Mouse (Mus musculus) heart, postnatal 36 days (tissue): Measurements from ENCODE around the gene C2cd6. TPM values are rescaled to one million over a fixed set of nuclear protein-coding genes. Genes with fewer than 3 reads are reported as not detected.

Source experiments
- DNase-seq, 2 experiments: peaks; one replicate each; pipeline ENCODE4 v3.0.0; 2021 to 2022
- intact Hi-C: fragments of 180-260 bp; cut with DNase I; formaldehyde crosslinking; loops from one replicate; pipeline ENCODE4 v1.15.1; 2025
- total RNA-seq, 2 experiments: library from RNA; stranded (reverse); gene quantifications; 2 replicates each; pipeline ENCODE4 v1.2.3; 2021

C2cd6 gene
- total RNA-seq: not detected

GRCm38 (mm10) chr1:59094705-59095104, at the start of gene C2cd6:
C2cd6 (minus strand) TSS chr1:59094900.
- intact Hi-C loops: no loop called here
- no peak for DNase-seq

- DNase-seq: peak; percentile 56 to 73
- intact Hi-C loops: loop anchor here (1.0 to 5.0 kb wide), 3 partner anchors 74 to 373 kb away; no protein-coding TSS in a partner anchor
Observed at GRCm38 (mm10) chr1:59142809-59143208, 48.1 kb upstream of the C2cd6 start.

GRCm38 (mm10) chr1:59134419-59134818, 39.7 kb upstream of the C2cd6 start:
- peak in 1 of 2 experiments; percentile 4 for DNase-seq
- intact Hi-C loops: no loop called here

- DNase-seq: no peak
- intact Hi-C loops: no loop called here
Observed at GRCm38 (mm10) chr1:59128879-59129278, 34.2 kb upstream of the C2cd6 start.

GRCm38 (mm10) chr1:59125558-59125957, 30.9 kb upstream of the C2cd6 start:
- intact Hi-C loops: no loop called here
- DNase-seq: no peak

GRCm38 (mm10) chr1:59119720-59120457, 25.2 kb upstream of the C2cd6 start, which contains the start of gene Tmem237:
Tmem237 (minus strand) TSS chr1:59120408.
- intact Hi-C loops: no loop called here
- peak; percentile 91 to 93 for DNase-seq

- DNase-seq: no peak
- intact Hi-C loops: no loop called here
Observed at GRCm38 (mm10) chr1:59110524-59110923, 15.8 kb upstream of the C2cd6 start.

- intact Hi-C loops: no loop called here
- no peak for DNase-seq
Observed at GRCm38 (mm10) chr1:59102071-59102470, 7.4 kb upstream of the C2cd6 start.

GRCm38 (mm10) chr1:59101020-59101419, 6.3 kb upstream of the C2cd6 start:
- intact Hi-C loops: no loop called here
- no peak for DNase-seq

GRCm38 (mm10) chr1:59070867-59071266, 23.8 kb downstream of the C2cd6 start:
- intact Hi-C loops: no loop called here
- DNase-seq: no peak

GRCm38 (mm10) chr1:59067976-59068375, 26.7 kb downstream of the C2cd6 start:
- intact Hi-C loops: loop anchor here (2.0 kb wide), 2 partner anchors 75 to 171 kb away; no protein-coding TSS in a partner anchor
- peak in 1 of 2 experiments; percentile 6 for DNase-seq

- no peak for DNase-seq
- intact Hi-C loops: no loop called here
Observed at GRCm38 (mm10) chr1:59063697-59064096, 31.0 kb downstream of the C2cd6 start.

GRCm38 (mm10) chr1:59056955-59057354, 37.7 kb downstream of the C2cd6 start:
- intact Hi-C loops: no loop called here
- no peak for DNase-seq

GRCm38 (mm10) chr1:59051306-59051705, 43.4 kb downstream of the C2cd6 start:
- intact Hi-C loops: no loop called here
- no peak for DNase-seq

- intact Hi-C loops: no loop called here
- DNase-seq: no peak
Observed at GRCm38 (mm10) chr1:59037723-59038122, 57.0 kb downstream of the C2cd6 start.

GRCm38 (mm10) chr1:59021556-59021955, 73.1 kb downstream of the C2cd6 start:
- intact Hi-C loops: no loop called here
- no peak for DNase-seq

- no peak for DNase-seq
- intact Hi-C loops: loop anchor here (5.0 kb wide), 1 partner anchor 133 kb away; no protein-coding TSS in a partner anchor
Observed at GRCm38 (mm10) chr1:59009250-59009649, 85.5 kb downstream of the C2cd6 start.

Other genes with a start within 250 kb of the C2cd6 start
- 100 to 1,000 TPM; 165 to 186 TPM for gene Trak2, start 121.5 kb downstream of the C2cd6 start, total RNA-seq
- gene Stradb, start 121.4 kb downstream of the C2cd6 start, total RNA-seq: 10 to 100 TPM; 70.2 to 70.6 TPM
- 1 to 10 TPM; 3.6 to 4.4 TPM for gene Tmem237, start 25.5 kb upstream of the C2cd6 start, total RNA-seq
- gene Mpp4, start 68.5 kb upstream of the C2cd6 start, total RNA-seq: under 1 TPM in 1 of 2 experiments, not detected in 1; 0.08 TPM
- gene Als2, start 142.3 kb upstream of the C2cd6 start, total RNA-seq: 10 to 100 TPM; 10.1 to 10.7 TPM
- gene Cdk15, start 162.0 kb upstream of the C2cd6 start, total RNA-seq: not detected